Mouse (Mus musculus): ENCODE data around the gene Thbs1. TPM values are rescaled to one million over a fixed set of nuclear protein-coding genes. Genes with fewer than 3 reads are reported as not detected.
A peak's percentile ranks its signal among the peaks of the same experiment; 100 is the strongest.

Gene Thbs1
- polyA plus RNA-seq, 1 experiment from 2014 or later = 110 TPM

GRCm38 (mm10) chr2:118148321-118149142, 36.9 kb downstream of the Thbs1 start:
- no peak for ATAC-seq (ENCODE audit: insufficient number of reproducible peaks, low FRiP score)
- H3K27me3 ChIP-seq (replicated peaks) = no peaks in the 10 kb centered on the region
- 65% methylated on average over 4 of the region's 4 CpGs for WGBS

GRCm38 (mm10) chr2:118149855-118150563, 38.3 kb downstream of the Thbs1 start:
- no peak overlapping the region for H3K27ac ChIP-seq (ENCODE audit: poor library complexity, severe bottlenecking)
- H3K4me2 ChIP-seq = no peak overlapping the region
- WGBS = 59% methylated on average over 12 of the region's 12 CpGs

More at GRCm38 (mm10) chr2:118148321-118149142, 36.9 kb downstream of the Thbs1 start:
- Histone ChIP-seq H3K4me2 (no peak overlapping the region), H3K9me3 (replicated peaks) (no peaks in the 10 kb centered on the region), H3K36me3 (no peaks in the 10 kb centered on the region), H3K4me3 (no peak overlapping the region), H3K4me1 (replicated peaks) (peaks cover 25% of the 10 kb centered on the region), H3K9ac (no peak overlapping the region), H3K27ac (ENCODE audit: poor library complexity, severe bottlenecking) (no peak overlapping the region)

GRCm38 (mm10) chr2:118158095-118158494, 46.4 kb downstream of the Thbs1 start:
- ATAC-seq (ENCODE audit: insufficient number of reproducible peaks, low FRiP score) = no peak
- no peak overlapping the region for H3K4me3 ChIP-seq
- no peak overlapping the region for H3K9ac ChIP-seq
- H3K9me3 ChIP-seq (replicated peaks) = no peaks in the 10 kb centered on the region
- 75% methylated on average over 3 of the region's 3 CpGs for WGBS
- H3K27ac ChIP-seq (ENCODE audit: poor library complexity, severe bottlenecking) = no peak overlapping the region
- no peaks in the 10 kb centered on the region for H3K27me3 ChIP-seq (replicated peaks)
- H3K4me2 ChIP-seq = no peak overlapping the region
- peaks cover 9% of the 10 kb centered on the region; the same call in 1 of the 2 replicates for H3K4me1 ChIP-seq (replicated peaks)
- H3K36me3 ChIP-seq = no peaks in the 10 kb centered on the region

More at GRCm38 (mm10) chr2:118149855-118150563, 38.3 kb downstream of the Thbs1 start:
- Histone ChIP-seq H3K36me3 (no peaks in the 10 kb centered on the region), H3K4me1 (replicated peaks) (peaks cover 25% of the 10 kb centered on the region), H3K9me3 (replicated peaks) (no peaks in the 10 kb centered on the region), H3K27me3 (replicated peaks) (no peaks in the 10 kb centered on the region), H3K4me3 (no peak overlapping the region), H3K9ac (no peak overlapping the region)
- 0 out of 2 replicates have a peak, but pooled peaks have one; percentile 36 for ATAC-seq (ENCODE audit: insufficient number of reproducible peaks, low FRiP score)

- H3K27ac ChIP-seq (ENCODE audit: poor library complexity, severe bottlenecking) = no peak overlapping the region
- no peak overlapping the region for H3K4me3 ChIP-seq
- ATAC-seq (ENCODE audit: insufficient number of reproducible peaks, low FRiP score) = no peak
- no peaks in the 10 kb centered on the region for H3K9me3 ChIP-seq (replicated peaks)
- no peak overlapping the region for H3K9ac ChIP-seq
- H3K27me3 ChIP-seq (replicated peaks) = no peaks in the 10 kb centered on the region
- peaks cover 9% of the 10 kb centered on the region; the same call in 1 of the 2 replicates for H3K4me1 ChIP-seq (replicated peaks)
- H3K4me2 ChIP-seq = no peak overlapping the region
- 48% methylated on average over 6 of the region's 6 CpGs for WGBS
- no peaks in the 10 kb centered on the region for H3K36me3 ChIP-seq
Observed at GRCm38 (mm10) chr2:118159126-118159525, 47.5 kb downstream of the Thbs1 start.

GRCm38 (mm10) chr2:118160547-118160946, 48.9 kb downstream of the Thbs1 start:
- no peaks in the 10 kb centered on the region for H3K9me3 ChIP-seq (replicated peaks)
- H3K4me3 ChIP-seq = no peak overlapping the region
- no peaks in the 10 kb centered on the region for H3K36me3 ChIP-seq
- H3K27ac ChIP-seq (ENCODE audit: poor library complexity, severe bottlenecking) = no peak overlapping the region
- 27% methylated on average over 6 of the region's 6 CpGs for WGBS
- peaks cover 9% of the 10 kb centered on the region; the same call in 1 of the 2 replicates for H3K4me1 ChIP-seq (replicated peaks)
- no peaks in the 10 kb centered on the region for H3K27me3 ChIP-seq (replicated peaks)
- no peak overlapping the region for H3K4me2 ChIP-seq
- no peak overlapping the region for H3K9ac ChIP-seq
- ATAC-seq (ENCODE audit: insufficient number of reproducible peaks, low FRiP score) = no peak

GRCm38 (mm10) chr2:118160991-118161390, 49.3 kb downstream of the Thbs1 start:
- no peak for ATAC-seq (ENCODE audit: insufficient number of reproducible peaks, low FRiP score)
- Histone ChIP-seq H3K9ac (no peak overlapping the region), H3K4me3 (no peak overlapping the region), H3K9me3 (replicated peaks) (no peaks in the 10 kb centered on the region), H3K27ac (ENCODE audit: poor library complexity, severe bottlenecking) (no peak overlapping the region), H3K27me3 (replicated peaks) (no peaks in the 10 kb centered on the region), H3K4me2 (no peak overlapping the region), H3K4me1 (replicated peaks) (peaks cover 9% of the 10 kb centered on the region; the same call in 1 of the 2 replicates), H3K36me3 (no peaks in the 10 kb centered on the region)
- WGBS = 81% methylated on average over 2 of the region's 2 CpGs

GRCm38 (mm10) chr2:118162486-118162885, 50.8 kb downstream of the Thbs1 start:
- no peak overlapping the region for H3K4me3 ChIP-seq
- H3K27ac ChIP-seq (ENCODE audit: poor library complexity, severe bottlenecking) = no peak overlapping the region
- H3K36me3 ChIP-seq = no peaks in the 10 kb centered on the region
- no peak for ATAC-seq (ENCODE audit: insufficient number of reproducible peaks, low FRiP score)
- no peak overlapping the region for H3K4me2 ChIP-seq
- no peaks in the 10 kb centered on the region for H3K9me3 ChIP-seq (replicated peaks)
- WGBS = 63% methylated on average over 5 of the region's 5 CpGs
- no peak overlapping the region for H3K9ac ChIP-seq
- H3K4me1 ChIP-seq (replicated peaks) = peaks cover 9% of the 10 kb centered on the region; the same call in 1 of the 2 replicates
- no peaks in the 10 kb centered on the region for H3K27me3 ChIP-seq (replicated peaks)

GRCm38 (mm10) chr2:118164137-118164536, 52.5 kb downstream of the Thbs1 start:
- Histone ChIP-seq H3K27me3 (replicated peaks) (no peaks in the 10 kb centered on the region), H3K4me3 (no peak overlapping the region), H3K36me3 (no peaks in the 10 kb centered on the region), H3K9ac (no peak overlapping the region), H3K4me2 (no peak overlapping the region), H3K9me3 (replicated peaks) (no peaks in the 10 kb centered on the region), H3K4me1 (replicated peaks) (peaks cover 9% of the 10 kb centered on the region; the same call in 1 of the 2 replicates), H3K27ac (ENCODE audit: poor library complexity, severe bottlenecking) (no peak overlapping the region)
- 85% methylated on average over 6 of the region's 6 CpGs for WGBS
- no peak for ATAC-seq (ENCODE audit: insufficient number of reproducible peaks, low FRiP score)

GRCm38 (mm10) chr2:118165691-118166090, 54.0 kb downstream of the Thbs1 start:
- 72% methylated on average over 2 of the region's 2 CpGs for WGBS
- Histone ChIP-seq H3K9me3 (replicated peaks) (peaks cover 3% of the 10 kb centered on the region), H3K27me3 (replicated peaks) (no peaks in the 10 kb centered on the region), H3K9ac (no peak overlapping the region), H3K4me1 (replicated peaks) (no peaks in the 10 kb centered on the region; the same call in 1 of the 2 replicates), H3K4me3 (no peak overlapping the region), H3K4me2 (no peak overlapping the region), H3K36me3 (no peaks in the 10 kb centered on the region), H3K27ac (ENCODE audit: poor library complexity, severe bottlenecking) (no peak overlapping the region)
- ATAC-seq (ENCODE audit: insufficient number of reproducible peaks, low FRiP score) = no peak

GRCm38 (mm10) chr2:118167731-118168130, 56.1 kb downstream of the Thbs1 start:
- H3K9ac ChIP-seq = no peak overlapping the region
- no peaks in the 10 kb centered on the region for H3K27me3 ChIP-seq (replicated peaks)
- H3K4me3 ChIP-seq = no peak overlapping the region
- H3K4me1 ChIP-seq (replicated peaks) = no peaks in the 10 kb centered on the region; the same call in 1 of the 2 replicates
- no peak overlapping the region for H3K27ac ChIP-seq (ENCODE audit: poor library complexity, severe bottlenecking)
- ATAC-seq (ENCODE audit: insufficient number of reproducible peaks, low FRiP score) = no peak
- WGBS = 65% methylated on average over 4 of the region's 4 CpGs
- no peaks in the 10 kb centered on the region for H3K36me3 ChIP-seq
- H3K9me3 ChIP-seq (replicated peaks) = peaks cover 6% of the 10 kb centered on the region
- no peak overlapping the region for H3K4me2 ChIP-seq

GRCm38 (mm10) chr2:118168225-118168624, 56.5 kb downstream of the Thbs1 start:
- 71% methylated on average over 1 of the region's 1 CpGs for WGBS
- Histone ChIP-seq H3K4me2 (no peak overlapping the region), H3K4me1 (replicated peaks) (no peaks in the 10 kb centered on the region; the same call in 1 of the 2 replicates), H3K9me3 (replicated peaks) (peaks cover 6% of the 10 kb centered on the region), H3K4me3 (no peak overlapping the region), H3K9ac (no peak overlapping the region), H3K27me3 (replicated peaks) (no peaks in the 10 kb centered on the region), H3K27ac (ENCODE audit: poor library complexity, severe bottlenecking) (no peak overlapping the region), H3K36me3 (no peaks in the 10 kb centered on the region)
- no peak for ATAC-seq (ENCODE audit: insufficient number of reproducible peaks, low FRiP score)
